Mouse (Mus musculus): ENCODE data around the gene Cryba2.

- TF ChIP-seq POLR2A (IDR thresholded peaks at IDR 0.05; ENCODE audit: borderline replicate concordance, low read depth, low read length) (no peak), CTCF (IDR thresholded peaks at IDR 0.05; ENCODE audit: low read depth, low read length) (no peak)
Observed at GRCm38 (mm10) chr1:74877199-74877598, 15.7 kb downstream of the Cryba2 start.
